Mouse (Mus musculus) ES-E14 (cell line): Measurements from ENCODE around the gene Pop5.

Experiments used
- CHD2 ChIP-seq: IDR thresholded peaks from 2 replicates; pipeline ENCODE4 v1.6.1; 2014; ENCODE audit warnings: mild to moderate bottlenecking, low read depth, low read length, inconsistent platforms
- HCFC1 ChIP-seq: IDR thresholded peaks from 2 replicates; pipeline ENCODE4 v1.6.1; 2012; ENCODE audit warnings: low read length, inconsistent platforms, borderline replicate concordance; ENCODE audit not compliant: insufficient read depth
- MAFK ChIP-seq: IDR thresholded peaks from 2 replicates; pipeline ENCODE4 v1.6.1; 2014; ENCODE audit warnings: mild to moderate bottlenecking, low read depth, low read length, inconsistent platforms; ENCODE audit not compliant: insufficient read depth
- ZNF384 ChIP-seq: IDR thresholded peaks from 2 replicates; pipeline ENCODE4 v1.6.1; 2012; ENCODE audit warnings: low read depth, low read length, inconsistent platforms

- no peak for TF ChIP-seq ZNF384
- no peak for TF ChIP-seq CHD2
- no peak for TF ChIP-seq HCFC1
- TF ChIP-seq MAFK: no peak
Measured at GRCm38 (mm10) chr5:115261141-115261540, 25.5 kb downstream of the Pop5 start.
